Mouse (Mus musculus) monocyte, adult 2 months (primary cell): ENCODE measurements around the gene Rassf8.

Source experiments
- DNase-seq, 2 experiments: peaks; one replicate each; pipeline ENCODE4 v3.0.0; 2022; ENCODE audit warnings: low spot score in 2 of 2, low read depth in 1 of 2

Gene Rassf8

DNA sequence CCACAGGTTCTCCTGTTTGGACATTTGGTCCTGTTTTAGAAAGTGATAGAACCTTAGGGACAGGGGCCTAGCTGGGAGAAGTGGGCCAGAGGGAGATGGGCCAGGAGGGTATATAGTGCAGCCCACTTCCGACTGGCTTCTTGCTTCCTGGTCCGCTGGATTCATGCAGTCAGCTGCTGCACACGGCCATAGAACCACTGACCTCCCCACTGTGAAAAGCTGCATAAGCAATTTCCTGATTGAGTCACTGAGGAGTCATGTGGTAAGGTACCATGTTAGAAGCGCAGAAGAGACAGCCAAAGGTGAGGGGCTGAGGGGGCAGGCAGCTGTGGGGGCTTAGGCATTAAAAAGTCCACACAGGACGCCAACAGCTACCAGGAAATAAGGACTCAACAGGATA, 75.7 kb downstream of the Rassf8 start:
- DNase-seq = no peak

DNA sequence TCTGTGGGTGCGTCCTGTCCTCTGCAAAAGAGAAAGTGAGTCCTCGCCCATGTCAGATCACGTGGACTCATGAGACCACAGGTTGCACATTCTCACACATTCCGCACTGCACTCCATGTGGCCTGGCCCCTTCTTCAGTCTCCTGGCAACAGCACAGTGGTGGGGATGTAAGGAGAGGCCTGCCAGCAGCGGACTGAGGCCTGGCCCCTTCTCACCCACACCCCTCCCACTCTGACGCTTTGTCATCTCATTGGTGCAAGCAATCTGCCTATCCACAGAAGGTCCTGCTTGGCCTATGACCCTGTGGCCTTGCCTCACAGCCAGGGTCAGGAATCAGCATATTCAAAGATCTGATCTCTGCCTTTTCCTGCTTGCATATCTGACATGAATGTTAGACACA, 76.6 kb downstream of the Rassf8 start:
- no peak for DNase-seq

DNA sequence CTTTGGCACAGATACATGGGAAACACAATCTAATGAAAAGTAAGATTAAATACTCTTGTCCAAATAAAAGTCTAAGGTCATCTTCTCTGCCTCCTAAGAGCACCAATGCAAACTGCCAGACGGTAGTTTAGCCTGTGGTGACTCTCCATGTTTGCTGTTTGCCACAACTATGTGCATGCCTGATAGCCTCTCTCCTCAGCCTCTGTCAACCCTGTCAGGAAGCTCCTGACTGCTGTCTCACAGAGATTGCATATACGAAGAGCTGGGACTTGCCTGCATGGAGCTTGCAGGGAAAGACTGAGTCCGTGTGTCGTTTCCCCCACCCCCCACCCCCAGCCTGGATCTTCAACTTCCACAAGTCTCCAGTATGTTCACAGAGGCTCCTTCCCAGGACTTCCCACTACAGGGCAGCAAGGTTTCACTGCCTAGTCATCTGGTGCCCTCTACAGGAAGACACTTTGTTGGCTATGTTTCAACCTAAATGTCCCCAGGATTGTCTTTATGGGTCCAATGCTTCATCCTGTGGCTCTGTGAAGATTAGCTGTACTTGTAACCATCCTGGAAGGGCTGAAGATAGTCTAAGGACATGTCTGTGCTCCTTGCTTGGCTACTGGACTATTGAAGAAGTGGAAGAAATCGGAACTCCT, 77.2 kb downstream of the Rassf8 start:
- DNase-seq = no peak

DNA sequence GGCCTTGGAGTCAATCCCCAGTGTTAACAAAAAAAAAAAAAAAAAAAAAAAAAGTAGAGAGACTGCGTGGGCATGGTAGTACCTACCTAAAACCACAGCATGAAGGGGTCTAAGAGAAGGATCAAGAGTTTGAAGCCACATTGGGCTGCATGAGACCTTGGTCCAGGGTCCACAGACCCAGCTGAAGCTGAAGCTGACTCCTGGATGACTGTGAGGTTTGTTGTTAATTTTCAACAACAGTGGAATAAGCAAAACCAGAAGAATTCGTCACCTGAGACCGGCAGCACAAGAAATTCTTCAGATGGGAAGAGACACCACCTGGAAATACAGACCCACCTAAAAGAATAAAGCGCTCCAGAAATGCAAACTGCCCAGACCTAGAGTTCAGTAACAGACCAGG, 79.8 kb downstream of the Rassf8 start:
- DNase-seq = no peak

DNA sequence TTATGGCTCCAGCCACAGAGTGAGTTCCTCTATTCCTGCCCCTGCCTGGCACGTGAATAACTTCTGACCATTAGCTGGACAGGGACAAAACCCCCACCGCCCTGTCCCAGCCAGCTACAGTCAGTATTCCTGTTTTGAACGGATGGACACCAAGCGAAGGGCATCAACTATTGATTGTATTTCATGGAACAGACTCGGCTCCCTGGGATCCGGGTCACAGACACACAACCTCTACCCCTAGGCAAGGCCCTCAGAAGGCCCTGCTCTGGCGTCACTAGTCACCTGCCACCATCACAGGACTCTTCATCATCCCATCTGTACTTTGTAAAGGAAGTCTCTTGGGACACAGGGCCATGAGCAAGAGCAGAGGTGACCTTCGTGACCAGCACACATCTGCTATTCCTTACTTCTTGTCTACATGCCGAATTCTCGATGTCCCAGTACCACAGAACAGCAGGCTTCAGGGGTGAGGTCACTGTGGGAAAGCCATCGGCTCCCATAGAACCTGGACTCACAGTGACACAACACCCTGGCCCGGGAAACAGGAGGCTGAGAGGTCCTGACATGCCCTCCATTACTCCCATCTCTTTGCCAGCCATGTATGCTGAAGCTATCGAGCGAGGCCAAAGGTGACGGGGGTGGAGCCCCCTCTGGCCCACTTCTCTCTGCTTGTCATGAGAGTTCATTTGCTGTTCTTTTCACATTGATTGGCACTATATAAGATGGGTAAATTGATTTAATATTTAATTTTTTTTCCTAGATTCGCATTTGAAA, 82.7 kb downstream of the Rassf8 start:
- DNase-seq = no peak

DNA sequence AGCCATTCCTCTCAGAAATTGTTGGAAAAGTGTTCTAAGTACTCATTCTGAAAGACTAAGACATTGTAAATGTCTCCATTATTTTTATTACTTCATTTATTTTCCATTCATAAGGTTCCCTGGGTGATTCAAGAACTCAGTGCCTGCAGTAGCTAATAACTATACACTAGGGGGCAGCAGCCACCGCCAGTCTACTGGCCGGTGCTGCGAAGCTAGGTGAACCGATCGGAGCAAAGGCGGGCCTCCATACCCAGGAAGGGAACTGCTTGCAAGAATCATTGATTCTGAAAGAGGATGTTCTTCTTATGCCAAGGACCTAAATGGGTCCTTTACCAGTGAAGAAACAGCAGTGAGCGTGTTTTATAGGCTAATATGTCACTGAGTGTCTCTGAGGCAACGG, 83.6 kb downstream of the Rassf8 start:
- DNase-seq = peak in 1 of 2 experiments; percentile 50

DNA sequence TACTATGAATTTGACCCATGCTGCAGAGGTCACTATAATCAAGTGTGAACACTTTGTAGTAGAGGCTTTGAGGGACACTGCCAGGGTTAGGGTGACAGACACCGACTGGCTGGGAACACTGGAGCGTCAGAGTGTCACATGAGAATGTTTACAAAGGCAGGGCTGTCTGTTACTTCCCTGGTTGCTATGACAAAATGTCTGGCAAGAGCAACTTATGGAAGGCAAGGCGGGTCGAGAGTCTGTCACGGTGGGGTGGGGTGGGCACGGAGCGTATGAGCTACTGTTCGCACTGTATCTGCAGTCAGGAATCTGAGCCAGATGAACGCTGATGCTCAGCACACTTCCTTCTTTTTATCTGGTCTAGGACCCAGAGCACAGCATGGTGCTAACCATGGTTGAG, 84.1 kb downstream of the Rassf8 start:
- no peak for DNase-seq

DNA sequence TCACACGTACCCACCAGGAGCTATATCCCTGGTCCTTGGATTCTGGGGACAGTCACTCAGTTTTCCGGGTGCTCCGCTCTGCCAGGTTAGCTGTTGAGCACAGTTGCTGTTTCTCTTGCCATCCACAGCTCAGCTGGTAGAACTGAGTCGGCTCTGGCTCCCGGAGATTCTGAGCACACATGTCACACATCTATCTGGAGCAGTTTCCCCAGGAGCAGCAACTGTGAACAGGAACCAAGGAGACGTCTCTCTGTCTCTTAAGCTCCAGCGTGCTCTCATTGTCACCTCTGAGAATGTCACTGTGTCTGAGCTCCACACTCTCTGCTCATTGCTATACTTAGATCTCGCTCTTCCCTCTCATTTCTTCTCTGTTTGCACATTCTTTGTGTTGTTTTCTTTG, 86.4 kb downstream of the Rassf8 start:
- no peak for DNase-seq

DNA sequence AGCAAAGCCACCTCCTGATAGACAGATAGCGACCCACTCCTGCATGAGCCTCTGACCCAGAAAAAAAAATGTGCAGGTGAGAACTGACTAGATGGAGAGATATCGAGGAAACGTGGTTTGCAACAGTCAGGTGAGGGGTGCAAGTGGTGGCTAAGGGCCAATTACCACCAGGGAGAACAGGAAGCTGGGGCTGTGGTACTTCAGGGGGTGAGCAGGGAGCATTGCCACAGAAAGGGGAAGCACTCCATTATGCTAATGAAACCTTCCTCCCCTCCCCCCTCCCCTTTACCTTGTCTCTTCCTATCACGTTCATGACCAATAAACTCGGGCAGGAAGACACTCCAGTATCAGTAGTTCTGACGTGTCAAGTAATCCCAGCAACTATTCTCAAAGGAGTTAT, 88.8 kb downstream of the Rassf8 start:
- no peak for DNase-seq

DNA sequence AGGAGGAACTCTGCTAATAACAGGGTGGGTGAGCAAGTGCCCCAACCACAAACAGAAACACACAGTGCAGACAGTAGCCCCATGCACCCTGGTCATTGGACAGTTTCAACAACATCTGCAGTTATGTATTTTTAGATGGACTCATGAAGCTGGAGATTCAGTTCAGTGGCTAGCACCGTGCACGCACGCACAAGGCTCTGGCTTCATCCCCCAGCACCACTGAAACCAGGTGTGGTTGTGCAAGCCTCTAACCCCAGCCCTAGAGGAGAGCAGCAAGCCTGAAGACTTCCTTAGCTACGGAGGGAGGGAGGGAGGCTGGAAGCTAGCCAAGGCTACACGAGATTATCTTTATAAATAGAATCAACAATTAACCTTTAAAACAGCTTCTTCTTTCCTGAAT, 99.1 kb downstream of the Rassf8 start:
- no peak for DNase-seq

DNA sequence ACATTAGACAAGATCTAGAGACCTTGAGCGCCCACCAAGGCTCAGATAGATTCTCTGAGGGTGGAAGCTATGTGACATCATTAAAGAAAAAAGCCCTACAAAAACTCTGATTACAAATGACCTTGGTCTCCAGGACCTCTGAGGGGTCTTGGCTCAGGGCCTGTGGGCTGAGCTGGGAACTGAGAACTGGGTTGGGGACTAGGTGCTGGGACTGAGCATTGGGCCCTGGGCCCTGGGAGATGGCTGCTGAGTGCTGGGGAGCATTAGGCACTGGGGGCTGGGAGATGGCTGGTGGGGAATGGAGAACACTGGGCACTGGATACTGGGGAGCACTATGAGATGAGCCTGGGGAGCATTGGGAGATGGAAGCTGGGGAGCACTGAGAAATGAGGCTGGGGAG, 99.5 kb downstream of the Rassf8 start:
- no peak for DNase-seq

DNA sequence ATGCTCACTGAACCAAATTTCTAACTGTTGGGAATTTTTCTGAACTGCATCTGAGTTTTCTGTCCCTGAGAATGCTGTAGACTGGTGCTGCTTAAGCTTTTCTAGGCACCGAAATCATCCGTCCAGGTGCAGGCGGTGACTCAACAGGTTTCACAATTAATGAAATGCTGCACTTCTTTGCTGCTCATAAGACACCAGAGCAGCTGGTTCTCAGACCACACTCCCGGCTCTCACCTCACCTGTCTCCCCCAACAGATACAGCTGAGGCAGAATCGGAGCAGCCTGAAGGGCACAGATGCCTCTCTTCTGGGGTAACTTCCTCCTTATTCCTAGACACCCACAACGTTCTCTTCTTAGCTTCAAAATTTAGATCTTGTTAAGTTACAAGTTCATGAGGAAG, 100.4 kb downstream of the Rassf8 start:
- DNase-seq = no peak

DNA sequence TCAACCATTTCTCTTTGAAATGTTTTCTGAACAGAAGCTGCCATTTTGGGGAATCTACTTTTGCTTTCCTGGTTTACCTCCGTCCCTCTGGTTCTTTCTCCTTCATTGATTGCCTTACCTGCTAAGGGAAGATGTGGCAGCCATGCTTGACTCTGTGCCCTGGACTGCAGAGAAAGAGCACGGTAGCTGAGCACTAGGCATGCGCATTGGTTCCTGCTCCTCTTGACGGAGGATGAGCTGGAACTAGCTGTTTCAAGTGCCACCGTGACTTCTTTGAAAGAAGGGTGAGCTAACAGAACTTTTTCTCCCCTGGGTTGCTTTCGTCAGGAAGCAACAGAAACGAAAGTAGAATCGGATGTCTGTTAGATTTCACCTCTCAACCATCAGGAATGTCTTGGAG, 101.1 kb downstream of the Rassf8 start:
- no peak for DNase-seq

DNA sequence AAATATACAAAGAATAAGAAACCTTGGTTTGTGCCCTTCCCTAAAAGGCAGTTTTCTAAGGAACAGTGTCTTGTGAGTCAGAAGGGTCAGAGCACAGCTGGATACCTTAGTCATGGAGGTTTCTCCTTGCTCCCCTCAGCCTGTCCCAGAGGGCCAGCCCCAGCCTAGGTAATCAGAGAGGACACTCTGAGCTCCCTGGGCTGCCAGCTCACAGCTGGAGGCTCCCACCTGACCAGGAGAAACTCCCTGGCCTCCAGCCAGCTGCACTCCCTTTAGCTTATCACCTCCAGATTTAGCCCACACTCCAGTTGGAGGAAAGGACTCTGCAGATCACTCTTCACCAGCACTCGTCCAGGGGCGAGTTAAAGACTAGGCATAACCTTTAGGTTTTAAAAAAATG, 104.2 kb downstream of the Rassf8 start:
- no peak for DNase-seq

DNA sequence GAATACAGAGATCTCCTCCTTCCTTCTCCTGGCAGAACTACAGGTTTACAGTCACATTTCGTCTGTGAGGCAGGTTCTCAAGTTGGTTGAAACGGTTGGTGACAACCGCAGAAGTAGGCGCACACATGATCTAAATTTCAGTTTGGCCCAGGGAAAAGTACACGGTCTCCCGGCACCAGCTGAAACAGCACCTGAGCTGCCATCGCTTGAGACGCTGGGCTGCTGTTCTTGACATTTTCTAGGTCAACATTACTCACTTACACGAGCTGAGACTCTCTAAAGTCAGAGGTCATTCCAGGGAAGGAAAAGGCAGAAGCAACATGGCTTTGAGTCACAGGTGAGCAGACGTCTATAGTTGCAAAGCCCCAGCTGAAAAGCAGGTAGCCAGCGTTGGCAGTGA, 105.4 kb downstream of the Rassf8 start:
- DNase-seq = no peak

DNA sequence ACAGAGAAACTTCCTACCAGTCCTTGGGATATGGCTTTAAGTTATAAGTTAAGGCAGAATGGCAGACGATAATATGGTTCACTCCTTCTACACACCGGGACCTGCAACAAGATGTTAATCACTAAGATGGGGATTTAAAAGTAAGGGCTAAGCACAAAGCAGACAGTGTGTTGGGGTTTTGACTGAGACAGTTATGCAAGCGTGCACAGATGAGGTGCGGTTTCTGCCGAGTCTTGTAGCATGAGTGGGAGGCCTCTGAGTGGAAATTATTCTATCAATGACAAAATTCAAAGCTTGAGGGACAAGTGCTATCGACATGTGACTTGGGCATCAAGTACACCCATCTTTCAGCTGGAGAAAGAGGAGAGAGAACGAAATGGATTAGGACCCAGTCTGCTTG, 106.2 kb downstream of the Rassf8 start:
- no peak for DNase-seq

DNA sequence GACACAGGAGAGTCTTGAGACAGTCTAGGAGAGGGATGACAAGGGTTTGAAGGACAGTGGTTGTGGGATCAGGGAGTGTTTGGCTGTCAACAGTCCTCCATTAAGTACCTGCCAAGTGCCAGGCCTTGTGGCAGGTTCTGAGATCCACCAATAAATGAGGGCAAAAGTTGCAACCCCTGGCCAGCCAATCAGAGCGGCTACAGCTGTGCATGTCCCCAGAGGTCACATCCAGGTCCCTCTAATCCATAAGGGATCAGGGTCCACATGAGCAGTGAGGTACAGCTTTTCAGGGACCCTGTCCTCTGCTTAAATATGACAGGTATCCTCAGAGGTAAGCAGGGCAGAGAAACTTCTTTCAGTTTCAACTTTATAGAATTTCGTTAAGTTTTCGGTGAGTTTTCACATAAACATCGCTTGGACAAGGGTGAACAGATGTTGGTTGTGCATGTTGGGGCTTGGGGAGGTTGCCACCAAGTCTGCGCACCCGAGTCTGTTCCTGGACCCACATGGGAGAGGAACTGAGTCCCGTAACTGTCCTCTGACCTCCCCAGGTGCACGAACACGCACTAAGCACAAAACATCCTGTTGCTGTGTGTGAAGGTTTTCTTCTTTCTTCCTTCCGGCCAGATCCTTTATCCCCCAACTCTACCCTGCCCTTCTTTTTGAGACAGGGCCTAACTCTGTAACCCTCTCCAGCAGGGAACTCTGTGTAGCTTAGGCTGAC, 107.0 kb downstream of the Rassf8 start:
- DNase-seq = no peak

DNA sequence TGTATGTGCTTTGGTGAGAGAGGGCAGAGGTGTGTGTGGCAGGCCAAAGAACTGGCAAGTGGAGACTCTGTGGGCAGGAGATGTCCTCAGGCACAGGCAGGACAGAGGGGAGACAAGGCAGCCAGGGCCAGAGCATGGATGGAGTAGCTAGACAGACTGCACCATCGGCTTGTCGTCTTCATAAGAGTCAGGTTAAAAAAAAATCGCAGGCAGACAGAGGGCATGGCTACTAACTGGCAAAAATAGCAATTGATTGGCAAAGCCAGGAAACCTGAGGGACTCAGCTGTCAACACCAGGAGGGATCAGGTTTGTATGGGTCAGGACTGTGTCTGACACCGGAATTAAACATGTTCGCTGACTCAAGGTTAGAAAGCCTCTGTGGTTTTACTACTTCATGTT, 108.2 kb downstream of the Rassf8 start:
- DNase-seq = no peak

DNA sequence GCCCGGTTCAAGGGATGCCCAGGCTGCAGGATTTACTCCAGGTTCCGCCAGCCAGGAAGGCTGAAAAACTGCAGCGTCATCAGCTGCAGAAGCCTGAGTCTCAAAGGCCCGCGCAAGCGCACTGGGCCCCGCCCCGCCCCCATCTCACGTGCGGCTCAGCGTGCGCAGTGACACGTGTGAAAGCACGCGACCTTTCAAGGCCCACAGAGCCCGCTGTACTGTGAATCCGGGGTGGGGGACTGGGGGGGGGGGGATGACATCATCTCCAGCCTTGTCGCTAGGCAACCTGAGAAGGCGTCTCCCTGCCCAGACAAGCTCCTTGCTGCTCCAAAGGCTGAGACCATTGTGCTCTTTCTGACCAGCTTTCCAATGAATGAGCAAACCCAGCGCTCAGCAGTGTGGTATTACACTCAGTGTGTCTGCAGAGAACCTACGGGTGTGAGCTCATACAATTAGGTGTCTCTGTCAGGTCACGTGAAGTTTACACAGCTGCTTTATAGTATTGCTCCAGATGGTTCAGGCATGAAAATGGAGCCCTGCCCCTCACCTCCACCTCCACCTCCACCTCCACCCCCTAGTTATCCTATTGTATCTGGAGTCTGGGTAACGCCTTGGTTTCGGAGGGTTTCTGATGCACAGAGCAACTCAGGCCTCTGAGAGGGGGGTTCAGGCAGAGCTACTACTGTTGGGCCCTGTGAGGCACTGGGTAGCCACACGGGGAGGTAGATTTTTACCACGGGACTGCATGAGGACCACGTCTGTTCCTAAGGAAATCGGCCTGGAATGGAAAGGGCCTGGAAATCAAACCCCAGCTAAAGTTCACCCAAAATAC, 109.4 kb downstream of the Rassf8 start:
- peak; percentile 65 for DNase-seq

DNA sequence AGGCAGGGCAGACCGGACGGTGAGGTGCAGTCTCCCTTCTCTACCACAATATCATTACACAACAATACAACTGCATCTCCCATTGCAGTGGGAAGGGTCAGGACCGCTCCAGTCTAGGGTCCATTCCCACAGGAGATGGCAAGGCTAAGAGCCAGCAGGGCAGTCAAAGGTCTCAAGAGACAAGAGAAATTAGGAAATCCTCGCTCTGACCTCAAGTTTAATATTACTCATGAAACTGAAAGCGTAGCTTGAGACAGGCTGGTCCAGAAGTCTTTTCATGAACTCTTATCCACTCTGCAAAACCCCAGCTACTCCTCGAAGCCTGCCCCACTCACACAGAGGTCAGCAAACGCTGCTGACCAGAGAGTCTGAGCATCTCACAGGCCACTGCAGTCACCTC, 110.9 kb downstream of the Rassf8 start:
- DNase-seq = no peak

DNA sequence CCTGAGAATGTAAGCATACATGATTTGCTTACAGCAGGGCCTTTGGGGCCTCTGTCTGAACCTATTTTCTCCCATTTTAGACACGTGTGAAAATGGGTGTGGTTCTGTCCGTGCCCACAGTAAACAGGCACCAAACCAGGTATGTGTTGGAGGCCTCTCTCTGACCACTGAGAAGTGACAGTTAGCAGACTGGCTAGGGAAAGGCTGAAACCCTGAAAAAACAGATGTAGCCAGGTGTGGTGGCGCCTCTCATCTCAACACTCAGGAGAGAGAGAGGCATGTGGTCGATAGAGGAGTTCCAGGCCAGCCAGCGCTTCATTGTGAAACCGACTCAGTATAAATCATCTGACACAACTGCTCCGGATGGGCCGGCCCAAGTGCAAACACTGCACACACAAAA, 111.9 kb downstream of the Rassf8 start:
- no peak for DNase-seq

DNA sequence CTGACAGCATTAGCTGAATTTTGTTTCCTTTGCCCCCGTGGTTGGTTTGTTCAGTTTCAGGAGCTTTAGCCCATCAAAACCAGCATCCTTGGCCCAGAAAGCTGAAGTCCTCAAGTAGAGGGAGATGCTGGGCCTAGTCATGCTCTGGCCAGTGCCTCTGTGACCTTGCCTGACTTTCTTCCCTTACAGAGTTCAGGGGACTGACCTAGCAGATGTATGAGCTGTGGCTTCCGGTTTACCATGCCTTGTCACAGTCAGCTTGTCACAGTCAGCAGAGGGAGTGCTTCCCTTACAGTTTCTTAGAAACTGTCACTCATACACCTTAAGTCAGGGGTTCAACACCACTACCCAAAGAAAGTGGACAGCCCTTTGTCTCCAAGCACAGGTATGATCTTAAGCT, 113.8 kb downstream of the Rassf8 start:
- no peak for DNase-seq
